Mouse (Mus musculus) mesoderm, embryonic 11.5 days (tissue): ENCODE results near the gene Rab3b.

Source experiments
- DNase-seq: peaks from one replicate; pipeline ENCODE4 v3.0.0-alpha.2; 2012; ENCODE audit warnings: low read depth, low spot score

Rab3b gene

GRCm38 (mm10) chr4:108878963-108879822, at the start of gene Rab3b:
Gene Rab3b, plus strand, starts transcription at chr4:108879063.
- peak; percentile 57 for DNase-seq

- DNase-seq = no peak
Measured at GRCm38 (mm10) chr4:108830698-108831097, 48.2 kb upstream of the Rab3b start.

GRCm38 (mm10) chr4:108832916-108833827, 45.7 kb upstream of the Rab3b start, which contains the start of gene Btf3l4:
Gene Btf3l4, minus strand, starts transcription at chr4:108833614.
- peak; percentile 96 for DNase-seq

GRCm38 (mm10) chr4:108833828-108834114, 45.1 kb upstream of the Rab3b start:
- DNase-seq = no peak

- peak; percentile 93 for DNase-seq
Measured at GRCm38 (mm10) chr4:108834115-108834970, 44.5 kb upstream of the Rab3b start, which contains the start of gene Txndc12. Gene Txndc12, plus strand, starts transcription at chr4:108834601.

GRCm38 (mm10) chr4:108834971-108835311, 43.9 kb upstream of the Rab3b start:
- DNase-seq = no peak

GRCm38 (mm10) chr4:108835496-108835895, 43.4 kb upstream of the Rab3b start:
- DNase-seq = no peak

GRCm38 (mm10) chr4:108838031-108838430, 40.8 kb upstream of the Rab3b start:
- DNase-seq = no peak

GRCm38 (mm10) chr4:108841920-108842578, 36.8 kb upstream of the Rab3b start:
- no peak for DNase-seq

GRCm38 (mm10) chr4:108843336-108843735, 35.5 kb upstream of the Rab3b start:
- DNase-seq = no peak

GRCm38 (mm10) chr4:108845824-108846569, 32.9 kb upstream of the Rab3b start:
- DNase-seq = no peak

- peak; percentile 88 for DNase-seq
Measured at GRCm38 (mm10) chr4:108847715-108848504, 31.0 kb upstream of the Rab3b start, which contains the start of gene Kti12. Gene Kti12, plus strand, starts transcription at chr4:108847785.

GRCm38 (mm10) chr4:108848505-108848848, 30.4 kb upstream of the Rab3b start, which contains the start of gene A730015C16Rik:
Gene A730015C16Rik, minus strand, starts transcription at chr4:108848619.
- peak; percentile 19 for DNase-seq

- no peak for DNase-seq
Measured at GRCm38 (mm10) chr4:108866806-108867205, 12.1 kb upstream of the Rab3b start.

- DNase-seq = peak; percentile 90
Measured at GRCm38 (mm10) chr4:108869730-108870374, 9.0 kb upstream of the Rab3b start.

GRCm38 (mm10) chr4:108873746-108874145, 5.1 kb upstream of the Rab3b start:
- DNase-seq = no peak

GRCm38 (mm10) chr4:108877901-108878300, 962 bp upstream of the Rab3b start:
- DNase-seq = no peak

GRCm38 (mm10) chr4:108883815-108884214, 5.0 kb downstream of the Rab3b start:
- DNase-seq = peak; percentile 43

- no peak for DNase-seq
Measured at GRCm38 (mm10) chr4:108887456-108887855, 8.6 kb downstream of the Rab3b start.
